Comparison of ENCODE assay signal across 31 mouse cellular contexts in the genomic region with DNA sequence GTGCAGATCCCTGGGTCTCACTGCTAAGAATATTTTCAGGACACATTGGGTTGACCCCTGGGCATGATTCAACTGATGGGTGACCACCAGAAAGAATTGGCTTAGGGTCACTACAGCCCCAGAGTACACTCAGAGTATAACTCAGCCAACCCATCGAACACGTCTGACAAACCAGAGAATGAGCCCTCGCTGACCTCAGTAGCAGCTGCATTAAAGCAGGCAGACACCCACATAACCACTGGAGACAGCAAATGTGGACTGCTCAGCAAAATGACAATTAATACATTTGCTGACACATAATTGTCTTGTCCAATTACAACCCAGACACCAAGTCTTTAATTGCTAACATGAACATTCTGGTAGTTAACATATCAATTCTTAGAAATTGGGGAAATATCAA.
"Had no signal": no experiment of that assay in that cellular context is flagged by ENCODE, and none has a peak within 500 bp of the region (broad histone marks: within the 10 kb centered on the region; RNA-seq: fewer than 3 reads in every experiment).

No protein-coding gene starts in this region.

- H3K4me3 ChIP-seq: limb, embryonic 10.5 days; limb, embryonic 12.5 days; limb, embryonic 13.5 days; limb, embryonic 15.5 days; liver, embryonic 12.5 days; liver, embryonic 13.5 days; liver, embryonic 15.5 days; lung, embryonic 15.5 days; megakaryocyte, embryonic 14.5 days; midbrain, embryonic 10.5 days; midbrain, embryonic 12.5 days; midbrain, embryonic 13.5 days; midbrain, embryonic 15.5 days; neural tube, embryonic 12.5 days had no signal

- H3K36me3 ChIP-seq: limb, embryonic 10.5 days; limb, embryonic 12.5 days; limb, embryonic 13.5 days; limb, embryonic 15.5 days; liver, embryonic 12.5 days; liver, embryonic 13.5 days; liver, embryonic 15.5 days; lung, embryonic 15.5 days; midbrain, embryonic 10.5 days; midbrain, embryonic 12.5 days; midbrain, embryonic 13.5 days; midbrain, embryonic 15.5 days; neural tube, embryonic 12.5 days had no signal

- H3K9me3 ChIP-seq: limb, embryonic 10.5 days; limb, embryonic 12.5 days; limb, embryonic 13.5 days; limb, embryonic 15.5 days; liver, embryonic 13.5 days; lung, embryonic 15.5 days; midbrain, embryonic 12.5 days; midbrain, embryonic 13.5 days; midbrain, embryonic 15.5 days; neural tube, embryonic 12.5 days had no signal

- H3K4me1 ChIP-seq: limb, embryonic 10.5 days; limb, embryonic 12.5 days; limb, embryonic 13.5 days; limb, embryonic 15.5 days; liver, embryonic 12.5 days; liver, embryonic 13.5 days; liver, embryonic 15.5 days; lung, embryonic 15.5 days; megakaryocyte, embryonic 14.5 days; midbrain, embryonic 10.5 days; midbrain, embryonic 12.5 days; midbrain, embryonic 13.5 days; midbrain, embryonic 15.5 days; neural tube, embryonic 12.5 days had no signal

- ATAC-seq: liver, embryonic 12.5 days; liver, postnatal 0 days; lung, postnatal 0 days; midbrain, embryonic 13.5 days; midbrain, embryonic 15.5 days; midbrain, embryonic 16.5 days had no signal

- H3K9ac ChIP-seq: limb, embryonic 12.5 days; limb, embryonic 13.5 days; limb, embryonic 15.5 days; liver, embryonic 12.5 days; liver, embryonic 13.5 days; liver, embryonic 14.5 days; liver, embryonic 15.5 days; liver, postnatal 0 days; lung, embryonic 14.5 days; lung, embryonic 15.5 days; midbrain, embryonic 12.5 days; midbrain, embryonic 13.5 days; midbrain, embryonic 15.5 days; neural tube, embryonic 12.5 days had no signal

- H3K27ac ChIP-seq: limb, embryonic 10.5 days; limb, embryonic 12.5 days; limb, embryonic 13.5 days; limb, embryonic 15.5 days; liver, embryonic 12.5 days; liver, embryonic 13.5 days; liver, embryonic 14.5 days; liver, embryonic 15.5 days; lung, embryonic 15.5 days; macrophage; midbrain, embryonic 10.5 days; midbrain, embryonic 12.5 days; midbrain, embryonic 13.5 days; midbrain, embryonic 15.5 days; neural tube, embryonic 12.5 days had no signal

- DNase-seq: left cerebral cortex, postnatal 4 days; liver; liver, embryonic 13.5 days; liver, postnatal 0 days; lung, adult 18-20 months; lung, adult 2 months; lung, embryonic 14.5 days; lung, postnatal 10 days; lung, postnatal 14 days; lung, postnatal 36 days; lung, postnatal 4 days; midbrain, embryonic 14.5 days had no signal

- H3K4me2 ChIP-seq: limb, embryonic 12.5 days; limb, embryonic 13.5 days; limb, embryonic 15.5 days; liver, embryonic 11.5 days; liver, embryonic 12.5 days; liver, embryonic 13.5 days; liver, embryonic 15.5 days; lung, embryonic 14.5 days; lung, embryonic 15.5 days; midbrain, embryonic 11.5 days; midbrain, embryonic 12.5 days; midbrain, embryonic 13.5 days; midbrain, embryonic 15.5 days; neural tube, embryonic 12.5 days had no signal

- H3K27me3 ChIP-seq: limb, embryonic 12.5 days; limb, embryonic 13.5 days; limb, embryonic 15.5 days; liver, embryonic 12.5 days; liver, embryonic 13.5 days; liver, embryonic 15.5 days; lung, embryonic 15.5 days; megakaryocyte, embryonic 14.5 days; midbrain, embryonic 12.5 days; midbrain, embryonic 13.5 days; midbrain, embryonic 15.5 days; neural tube, embryonic 12.5 days had no signal
